In genomic region chr4:134469985-134470384, GRCm38 (mm10) we compare ENCODE assay signal across 9 mouse cellular contexts. TPM values are rescaled to one million over a fixed set of nuclear protein-coding genes. Genes with fewer than 3 reads are reported as not detected.
DNase-seq lines count a peak whose midpoint lies in the region; ATAC-seq and TF ChIP-seq lines count a peak whose summit lies in the region.
"Had no signal": no experiment of that assay in that cellular context is flagged by ENCODE, and none has a peak within 500 bp of the region (broad histone marks: within the 10 kb centered on the region; RNA-seq: fewer than 3 reads in every experiment).

No protein-coding gene starts in this region.

- H3K4me2 ChIP-seq in kidney, embryonic 14.5 days (replicated peaks; ENCODE audit: low read depth, low read length): peak overlapping the region; percentile 72
- H3K4me2 ChIP-seq in embryonic facial prominence, embryonic 13.5 days: peak overlapping the region; percentile 95
- peak overlapping the region; percentile 95 for H3K4me2 ChIP-seq in intestine, embryonic 15.5 days (replicated peaks)
- H3K4me2 ChIP-seq in midbrain, embryonic 15.5 days: peak overlapping the region; percentile 79

- WGBS in kidney, embryonic 14.5 days: 58% methylated on average over 3 of the region's 3 CpGs
- WGBS in embryonic facial prominence, embryonic 13.5 days: 41% methylated on average over 3 of the region's 3 CpGs
- 60% methylated on average over 3 of the region's 3 CpGs for WGBS in intestine, embryonic 15.5 days
- WGBS in midbrain, embryonic 15.5 days: 18% methylated on average over 3 of the region's 3 CpGs
- whole genome bisulfite sequencing in cerebellum, adult 2 months: 48% methylated on average over 3 of the region's 3 CpGs

- no peaks in the 10 kb centered on the region for H3K9me3 ChIP-seq in kidney, embryonic 14.5 days (ENCODE audit: control insufficient read depth, low read length)
- no peaks in the 10 kb centered on the region for H3K9me3 ChIP-seq in embryonic facial prominence, embryonic 13.5 days
- H3K9me3 ChIP-seq in intestine, embryonic 15.5 days: no peaks in the 10 kb centered on the region
- no peaks in the 10 kb centered on the region for H3K9me3 ChIP-seq in midbrain, embryonic 15.5 days

- TF ChIP-seq CTCF in cerebellum, adult 2 months (IDR thresholded peaks at IDR 0.05; ENCODE audit: borderline replicate concordance, insufficient read depth, low read depth, low read length): no peak

- H3K9ac ChIP-seq in kidney, embryonic 14.5 days (ENCODE audit: low read depth, low read length): peak overlapping the region; percentile 96; the same call in 1 of the 2 replicates
- peak overlapping the region; percentile 95; the same call in 1 of the 2 replicates for H3K9ac ChIP-seq in embryonic facial prominence, embryonic 13.5 days
- no peak overlapping the region for H3K9ac ChIP-seq in intestine, embryonic 15.5 days
- H3K9ac ChIP-seq in midbrain, embryonic 15.5 days: peak overlapping the region; percentile 98

- no peak for ATAC-seq in kidney, embryonic 14.5 days (ENCODE audit: low FRiP score, low TSS enrichment)
- ATAC-seq in embryonic facial prominence, embryonic 13.5 days (ENCODE audit: insufficient number of reproducible peaks, insufficient read depth, low FRiP score, low TSS enrichment, low read depth): no peak
- ATAC-seq in intestine, embryonic 15.5 days: no peak
- no peak for ATAC-seq in midbrain, embryonic 15.5 days (replicated peaks)
- ATAC-seq in megakaryocyte, adult 5-6 weeks (ENCODE audit: poor library complexity, severe bottlenecking): no peak

- H3K4me1 ChIP-seq in kidney, embryonic 14.5 days (ENCODE audit: control insufficient read depth, insufficient read depth, low read length): peaks cover 7% of the 10 kb centered on the region; the same call in 1 of the 2 replicates
- H3K4me1 ChIP-seq in embryonic facial prominence, embryonic 13.5 days: peaks cover 17% of the 10 kb centered on the region; the same call in 1 of the 2 replicates
- no peaks in the 10 kb centered on the region; the same call in 1 of the 2 replicates for H3K4me1 ChIP-seq in intestine, embryonic 15.5 days (replicated peaks)
- H3K4me1 ChIP-seq in midbrain, embryonic 15.5 days: peaks cover 62% of the 10 kb centered on the region
- H3K4me1 ChIP-seq in cerebellum, adult 2 months (ENCODE audit: control insufficient read depth, insufficient read depth, low read length): no peaks in the 10 kb centered on the region

- H3K36me3 ChIP-seq in kidney, embryonic 14.5 days (ENCODE audit: control insufficient read depth, insufficient read depth, low read length): peaks cover 39% of the 10 kb centered on the region
- peaks cover 38% of the 10 kb centered on the region for H3K36me3 ChIP-seq in embryonic facial prominence, embryonic 13.5 days
- peaks cover 24% of the 10 kb centered on the region for H3K36me3 ChIP-seq in intestine, embryonic 15.5 days
- H3K36me3 ChIP-seq in midbrain, embryonic 15.5 days (replicated peaks): peaks cover 27% of the 10 kb centered on the region

- TF ChIP-seq POLR2A in cerebellum, adult 2 months (IDR thresholded peaks at IDR 0.05; ENCODE audit: borderline replicate concordance, insufficient read depth, low read length): no peak

- H3K27ac ChIP-seq in kidney, embryonic 14.5 days (ENCODE audit: low read depth, low read length): no peak overlapping the region
- H3K27ac ChIP-seq in embryonic facial prominence, embryonic 13.5 days: peak overlapping the region; percentile 92; the same call in 1 of the 2 replicates
- H3K27ac ChIP-seq in intestine, embryonic 15.5 days: no peak overlapping the region
- peak overlapping the region; percentile 98 for H3K27ac ChIP-seq in midbrain, embryonic 15.5 days
- no peak overlapping the region for H3K27ac ChIP-seq in cerebellum, adult 2 months (ENCODE audit: insufficient read depth, low read length)

- H3K27me3 ChIP-seq in kidney, embryonic 14.5 days (ENCODE audit: control insufficient read depth, insufficient read depth, low read length): no peaks in the 10 kb centered on the region
- no peaks in the 10 kb centered on the region for H3K27me3 ChIP-seq in embryonic facial prominence, embryonic 13.5 days
- no peaks in the 10 kb centered on the region for H3K27me3 ChIP-seq in intestine, embryonic 15.5 days (replicated peaks)
- no peaks in the 10 kb centered on the region for H3K27me3 ChIP-seq in midbrain, embryonic 15.5 days (replicated peaks)
- H3K27me3 ChIP-seq in cerebellum, adult 2 months (ENCODE audit: control insufficient read depth, insufficient read depth, low read length): no peaks in the 10 kb centered on the region

- DNase-seq in kidney, adult 11 months: no peak
- DNase-seq in right cerebral cortex, postnatal 4 days: no peak
- DNase-seq in cerebellum, adult 2 months: no peak
- DNase-seq: thymus, adult 18-20 months had no signal

- H3K4me3 ChIP-seq in kidney, embryonic 14.5 days (ENCODE audit: low read length): peak overlapping the region; percentile 92
- peak overlapping the region; percentile 89 for H3K4me3 ChIP-seq in embryonic facial prominence, embryonic 13.5 days
- no peak overlapping the region for H3K4me3 ChIP-seq in intestine, embryonic 15.5 days (replicated peaks)
- H3K4me3 ChIP-seq in midbrain, embryonic 15.5 days: peak overlapping the region; percentile 81
- no peak overlapping the region for H3K4me3 ChIP-seq in cerebellum, adult 2 months (replicated peaks; ENCODE audit: insufficient read depth, low read depth, low read length)

RNA-seq across cellular contexts. Expression of gene Stmn1, which starts 1.9 kb away (rescaled TPM):
- polyA plus RNA-seq in kidney, embryonic 14.5 days (2014; fragmentation: Nextera tagmentation; extraction: Ambion mirVana): 1,829 and 1,880 TPM in 2 replicates
- polyA plus RNA-seq in embryonic facial prominence, embryonic 13.5 days (2015; fragmentation: Nextera tagmentation; extraction: Ambion mirVana): 2,120 and 2,313 TPM in 2 replicates
- 1,243 and 1,415 TPM in 2 replicates for polyA plus RNA-seq in intestine, embryonic 15.5 days (2015; fragmentation: Nextera tagmentation; extraction: Ambion mirVana)
- polyA plus RNA-seq in midbrain, embryonic 15.5 days (2015; fragmentation: Nextera tagmentation; extraction: Ambion mirVana): 7,501 and 7,674 TPM in 2 replicates
- 563 and 570 TPM in 2 replicates for total RNA-seq in megakaryocyte, adult 5-6 weeks (2015)
- total RNA-seq in megakaryocyte, adult 5-6 weeks (2017): 790 and 821 TPM in 2 replicates
- polyA plus RNA-seq in cerebellum, adult 2 months (2012; rRNA removed): 361 and 454 TPM in 2 replicates

RNA-seq across cellular contexts. Expression of gene Paqr7, which starts 26.5 kb away (rescaled TPM):
- 0.57 and 0.73 TPM in 2 replicates for polyA plus RNA-seq in kidney, embryonic 14.5 days (2014; fragmentation: Nextera tagmentation; extraction: Ambion mirVana)
- 3.8 and 4.0 TPM in 2 replicates for polyA plus RNA-seq in embryonic facial prominence, embryonic 13.5 days (2015; fragmentation: Nextera tagmentation; extraction: Ambion mirVana)
- polyA plus RNA-seq in intestine, embryonic 15.5 days (2015; fragmentation: Nextera tagmentation; extraction: Ambion mirVana): 11.5 TPM in 2 replicates
- polyA plus RNA-seq in midbrain, embryonic 15.5 days (2015; fragmentation: Nextera tagmentation; extraction: Ambion mirVana): 22.6 and 24.7 TPM in 2 replicates
- total RNA-seq in megakaryocyte, adult 5-6 weeks (2015): 10.7 and 11.7 TPM in 2 replicates
- 17.0 and 17.6 TPM in 2 replicates for total RNA-seq in megakaryocyte, adult 5-6 weeks (2017)
- 86.0 and 99.2 TPM in 2 replicates for polyA plus RNA-seq in cerebellum, adult 2 months (2012; rRNA removed)

RNA-seq across cellular contexts. Expression of gene Aunip, which starts 40.8 kb away (rescaled TPM):
- 5.9 and 20.7 TPM in 2 replicates for polyA plus RNA-seq in kidney, embryonic 14.5 days (2014; fragmentation: Nextera tagmentation; extraction: Ambion mirVana)
- 10.6 and 11.7 TPM in 2 replicates for polyA plus RNA-seq in embryonic facial prominence, embryonic 13.5 days (2015; fragmentation: Nextera tagmentation; extraction: Ambion mirVana)
- polyA plus RNA-seq in intestine, embryonic 15.5 days (2015; fragmentation: Nextera tagmentation; extraction: Ambion mirVana): 16.0 and 18.0 TPM in 2 replicates
- polyA plus RNA-seq in midbrain, embryonic 15.5 days (2015; fragmentation: Nextera tagmentation; extraction: Ambion mirVana): 1.3 and 1.9 TPM in 2 replicates
- total RNA-seq in megakaryocyte, adult 5-6 weeks (2015): 3.7 and 3.9 TPM in 2 replicates
- total RNA-seq in megakaryocyte, adult 5-6 weeks (2017): 12.6 and 17.0 TPM in 2 replicates
- polyA plus RNA-seq in cerebellum, adult 2 months (2012; rRNA removed): 0.24 and 0.65 TPM in 2 replicates

Comparison
In these comparisons a context has a peak if more than half of its experiments do, and no peak if none do; other contexts are left out.
1. H3K27ac ChIP-seq: peak in embryonic facial prominence, embryonic 13.5 days (single experiment) and midbrain, embryonic 15.5 days (single experiment); none in kidney, embryonic 14.5 days (single experiment), intestine, embryonic 15.5 days (single experiment) and cerebellum, adult 2 months (single experiment).
2. H3K4me3 ChIP-seq: peak in kidney, embryonic 14.5 days (single experiment), embryonic facial prominence, embryonic 13.5 days (single experiment) and midbrain, embryonic 15.5 days (single experiment); none in intestine, embryonic 15.5 days (single experiment) and cerebellum, adult 2 months (single experiment).
3. Peak in every context shown above with its lines, with median percentiles within 50 percentile points of each other: H3K4me2 ChIP-seq.